In the genomic region with DNA sequence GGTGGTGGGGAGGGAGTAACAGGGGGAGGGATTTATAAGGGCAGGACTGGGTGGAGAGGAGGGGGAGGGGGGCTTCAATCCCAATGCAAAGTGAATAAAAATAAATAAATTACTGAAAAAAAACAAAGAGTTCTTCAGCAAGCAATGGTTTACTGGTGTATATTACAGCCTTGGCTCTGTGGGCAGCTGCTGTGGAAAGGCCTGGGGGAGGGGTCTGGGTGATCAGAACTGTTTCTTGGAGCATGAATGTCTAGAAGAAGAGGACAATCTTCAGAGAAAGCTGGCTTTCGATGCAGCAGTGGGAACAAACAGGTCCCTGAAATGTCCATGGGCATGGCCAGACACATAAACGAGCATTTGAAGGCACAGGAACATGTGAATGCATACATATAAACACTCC, we compare ENCODE assay signal across 7 mouse cellular contexts. TPM values are rescaled to one million over a fixed set of nuclear protein-coding genes. Genes with fewer than 3 reads are reported as not detected.
DNase-seq lines count a peak whose midpoint lies in the region; ATAC-seq lines count a peak whose summit lies in the region.
"Not testable (repeated sequence)": the region's sequence is repeated elsewhere in the genome, so short reads cannot be mapped to it uniquely, and the experiment has no call there.

No protein-coding gene starts in this region.

- H3K9ac ChIP-seq in embryonic facial prominence, embryonic 14.5 days (ENCODE audit: low read depth, low read length); heart, embryonic 12.5 days; hindbrain, embryonic 16.5 days (ENCODE audit: low read depth, low read length); kidney, embryonic 16.5 days (replicated peaks; ENCODE audit: low read length); lung, embryonic 16.5 days (ENCODE audit: low read length); neural tube, embryonic 14.5 days (replicated peaks; ENCODE audit: low read depth, low read length): not testable (repeated sequence)
- H3K9ac ChIP-seq in liver, embryonic 11.5 days (ENCODE audit: low read depth, low read length), result peak overlapping the region; percentile 68; the same call in 1 of the 2 replicates

- peak overlapping the region; percentile 51; the same call in 1 of the 2 replicates for H3K4me2 ChIP-seq in embryonic facial prominence, embryonic 14.5 days (ENCODE audit: low read depth, low read length)
- H3K4me2 ChIP-seq in heart, embryonic 12.5 days, result peak overlapping the region; percentile 79; the same call in 1 of the 2 replicates
- H3K4me2 ChIP-seq in hindbrain, embryonic 16.5 days (ENCODE audit: low read length), result peak overlapping the region; percentile 55
- H3K4me2 ChIP-seq in kidney, embryonic 16.5 days (replicated peaks; ENCODE audit: low read depth, low read length), result peak overlapping the region; percentile 49
- H3K4me2 ChIP-seq in liver, embryonic 11.5 days, result peak overlapping the region; percentile 73
- peak overlapping the region; percentile 62; the same call in 1 of the 2 replicates for H3K4me2 ChIP-seq in lung, embryonic 16.5 days (ENCODE audit: low read depth, low read length)
- H3K4me2 ChIP-seq in neural tube, embryonic 14.5 days (ENCODE audit: low read depth, low read length), result not testable (repeated sequence)

- peak; percentile 56; the same call in 1 of the 2 replicates for ATAC-seq in embryonic facial prominence, embryonic 14.5 days (ENCODE audit: low read depth)
- ATAC-seq in heart, embryonic 12.5 days (ENCODE audit: insufficient number of reproducible peaks, low FRiP score); hindbrain, embryonic 16.5 days; kidney, embryonic 16.5 days (ENCODE audit: low FRiP score, low TSS enrichment); liver, embryonic 11.5 days (replicated peaks; ENCODE audit: low FRiP score): not testable (repeated sequence)
- ATAC-seq in lung, embryonic 16.5 days (ENCODE audit: low read depth), result 0 out of 2 replicates have a peak, but pooled peaks have one; percentile 10
- ATAC-seq in neural tube, embryonic 14.5 days (ENCODE audit: low read depth), result 0 out of 2 replicates have a peak, but pooled peaks have one; percentile 2

- H3K4me1 ChIP-seq in embryonic facial prominence, embryonic 14.5 days (ENCODE audit: control insufficient read depth, insufficient read depth, low read length); hindbrain, embryonic 16.5 days (ENCODE audit: control insufficient read depth, insufficient read depth, low read depth, low read length); neural tube, embryonic 14.5 days (ENCODE audit: control insufficient read depth, insufficient read depth, low read length): not testable (repeated sequence)
- peaks cover 28% of the 10 kb centered on the region for H3K4me1 ChIP-seq in heart, embryonic 12.5 days (replicated peaks)
- peaks cover 11% of the 10 kb centered on the region for H3K4me1 ChIP-seq in kidney, embryonic 16.5 days (ENCODE audit: insufficient read depth, low read length)
- peaks cover 24% of the 10 kb centered on the region for H3K4me1 ChIP-seq in liver, embryonic 11.5 days (replicated peaks; ENCODE audit: control insufficient read depth, insufficient read depth, low read length)
- H3K4me1 ChIP-seq in lung, embryonic 16.5 days (replicated peaks; ENCODE audit: control insufficient read depth, insufficient read depth, low read length), result peaks cover 12% of the 10 kb centered on the region

- WGBS in embryonic facial prominence, embryonic 14.5 days, result 55% methylated on average over 2 of the region's 2 CpGs
- 61% methylated on average over 2 of the region's 2 CpGs for WGBS in heart, embryonic 12.5 days
- 67% methylated on average over 2 of the region's 2 CpGs for WGBS in hindbrain, embryonic 16.5 days
- WGBS in kidney, embryonic 16.5 days, result 32% methylated on average over 2 of the region's 2 CpGs
- 51% methylated on average over 2 of the region's 2 CpGs for WGBS in liver, embryonic 11.5 days
- 21% methylated on average over 2 of the region's 2 CpGs for WGBS in lung, embryonic 16.5 days
- 68% methylated on average over 2 of the region's 2 CpGs for WGBS in neural tube, embryonic 14.5 days

- H3K36me3 ChIP-seq in embryonic facial prominence, embryonic 14.5 days (ENCODE audit: control insufficient read depth, insufficient read depth, low read length); heart, embryonic 12.5 days; hindbrain, embryonic 16.5 days (ENCODE audit: control insufficient read depth, insufficient read depth, low read length); kidney, embryonic 16.5 days (ENCODE audit: insufficient read depth, low read length); liver, embryonic 11.5 days (ENCODE audit: control insufficient read depth, insufficient read depth, low read length); lung, embryonic 16.5 days (ENCODE audit: control insufficient read depth, insufficient read depth, low read length); neural tube, embryonic 14.5 days (ENCODE audit: control insufficient read depth, insufficient read depth, low read length): not testable (repeated sequence)

- not testable (repeated sequence) for H3K27me3 ChIP-seq in embryonic facial prominence, embryonic 14.5 days (replicated peaks; ENCODE audit: control insufficient read depth, insufficient read depth, low read length); heart, embryonic 12.5 days (replicated peaks); hindbrain, embryonic 16.5 days (replicated peaks; ENCODE audit: control insufficient read depth, insufficient read depth, low read length); kidney, embryonic 16.5 days (ENCODE audit: insufficient read depth, low read length); liver, embryonic 11.5 days (replicated peaks; ENCODE audit: control insufficient read depth, insufficient read depth, low read length); lung, embryonic 16.5 days (ENCODE audit: control insufficient read depth, insufficient read depth, low read depth, low read length); neural tube, embryonic 14.5 days (ENCODE audit: control insufficient read depth, insufficient read depth, low read length)

- DNase-seq in embryonic facial prominence, embryonic 14.5 days (ENCODE audit: low spot score), result not testable (repeated sequence)
- DNase-seq in liver, embryonic 11.5 days (ENCODE audit: low spot score), result peak; percentile 37

- not testable (repeated sequence) for H3K9me3 ChIP-seq in embryonic facial prominence, embryonic 14.5 days (ENCODE audit: control insufficient read depth, low read length); heart, embryonic 12.5 days (replicated peaks); hindbrain, embryonic 16.5 days (ENCODE audit: control insufficient read depth, low read length); kidney, embryonic 16.5 days (ENCODE audit: low read length); liver, embryonic 11.5 days (ENCODE audit: control insufficient read depth, low read length); lung, embryonic 16.5 days (ENCODE audit: control insufficient read depth, low read length); neural tube, embryonic 14.5 days (ENCODE audit: control insufficient read depth, low read length)

- H3K27ac ChIP-seq in embryonic facial prominence, embryonic 14.5 days (replicated peaks; ENCODE audit: low read depth, low read length), result peak overlapping the region; percentile 77
- peak overlapping the region; percentile 65; the same call in 1 of the 2 replicates for H3K27ac ChIP-seq in heart, embryonic 12.5 days (ENCODE audit: poor library complexity, severe bottlenecking)
- peak overlapping the region; percentile 23; the same call in 1 of the 2 replicates for H3K27ac ChIP-seq in hindbrain, embryonic 16.5 days (ENCODE audit: low read depth, low read length)
- H3K27ac ChIP-seq in kidney, embryonic 16.5 days (ENCODE audit: low read length), result peak overlapping the region; percentile 95
- peak overlapping the region; percentile 86 for H3K27ac ChIP-seq in liver, embryonic 11.5 days (ENCODE audit: low read depth, low read length)
- peak overlapping the region; percentile 98 for H3K27ac ChIP-seq in lung, embryonic 16.5 days (ENCODE audit: low read length)
- not testable (repeated sequence) for H3K27ac ChIP-seq in neural tube, embryonic 14.5 days (ENCODE audit: low read depth, low read length)

- not testable (repeated sequence) for H3K4me3 ChIP-seq in embryonic facial prominence, embryonic 14.5 days (ENCODE audit: low read depth, low read length); heart, embryonic 12.5 days; hindbrain, embryonic 16.5 days (ENCODE audit: low read length); kidney, embryonic 16.5 days (ENCODE audit: low read length); liver, embryonic 11.5 days (ENCODE audit: low read depth, low read length); lung, embryonic 16.5 days (ENCODE audit: low read length); neural tube, embryonic 14.5 days (ENCODE audit: low read depth, low read length)

RNA-seq across cellular contexts. Expression of a gene that starts 0.6 kb away (rescaled TPM):
- polyA plus RNA-seq in embryonic facial prominence, embryonic 14.5 days (2014; fragmentation: Nextera tagmentation; extraction: Ambion mirVana), result 38.7 and 41.0 TPM in 2 replicates
- polyA plus RNA-seq in heart, embryonic 12.5 days (2016; fragmentation: Nextera tagmentation; extraction: Ambion mirVana), result 42.3 and 43.9 TPM in 2 replicates
- polyA plus RNA-seq in hindbrain, embryonic 16.5 days (2015; fragmentation: Nextera tagmentation; extraction: Ambion mirVana), result 18.1 and 23.5 TPM in 2 replicates
- 88.7 and 105 TPM in 2 replicates for polyA plus RNA-seq in kidney, embryonic 16.5 days (2015; fragmentation: Nextera tagmentation; extraction: Ambion mirVana)
- 68.2 and 82.0 TPM in 2 replicates for polyA plus RNA-seq in liver, embryonic 11.5 days (2014; fragmentation: Nextera tagmentation; extraction: Ambion mirVana)
- 341 and 430 TPM in 2 replicates for polyA plus RNA-seq in lung, embryonic 16.5 days (2015; fragmentation: Nextera tagmentation; extraction: Ambion mirVana)
- polyA plus RNA-seq in neural tube, embryonic 14.5 days (2014; fragmentation: Nextera tagmentation; extraction: Ambion mirVana), result 11.9 TPM in 2 replicates

RNA-seq across cellular contexts. Expression of a gene that starts 21.6 kb away (rescaled TPM):
- polyA plus RNA-seq in embryonic facial prominence, embryonic 14.5 days (2014; fragmentation: Nextera tagmentation; extraction: Ambion mirVana), result 10.2 and 12.5 TPM in 2 replicates
- 8.7 and 9.5 TPM in 2 replicates for polyA plus RNA-seq in heart, embryonic 12.5 days (2016; fragmentation: Nextera tagmentation; extraction: Ambion mirVana)
- 6.1 and 7.1 TPM in 2 replicates for polyA plus RNA-seq in hindbrain, embryonic 16.5 days (2015; fragmentation: Nextera tagmentation; extraction: Ambion mirVana)
- polyA plus RNA-seq in kidney, embryonic 16.5 days (2015; fragmentation: Nextera tagmentation; extraction: Ambion mirVana), result 10.0 and 10.5 TPM in 2 replicates
- polyA plus RNA-seq in liver, embryonic 11.5 days (2014; fragmentation: Nextera tagmentation; extraction: Ambion mirVana), result 4.5 and 4.9 TPM in 2 replicates
- 8.9 and 10.0 TPM in 2 replicates for polyA plus RNA-seq in lung, embryonic 16.5 days (2015; fragmentation: Nextera tagmentation; extraction: Ambion mirVana)
- 8.9 and 9.4 TPM in 2 replicates for polyA plus RNA-seq in neural tube, embryonic 14.5 days (2014; fragmentation: Nextera tagmentation; extraction: Ambion mirVana)

RNA-seq across cellular contexts. Expression of a gene that starts 42.3 kb away (rescaled TPM):
- polyA plus RNA-seq in embryonic facial prominence, embryonic 14.5 days (2014; fragmentation: Nextera tagmentation; extraction: Ambion mirVana), result 26.5 and 28.2 TPM in 2 replicates
- polyA plus RNA-seq in heart, embryonic 12.5 days (2016; fragmentation: Nextera tagmentation; extraction: Ambion mirVana), result 18.0 and 20.3 TPM in 2 replicates
- polyA plus RNA-seq in hindbrain, embryonic 16.5 days (2015; fragmentation: Nextera tagmentation; extraction: Ambion mirVana), result 22.1 and 26.2 TPM in 2 replicates
- 25.0 and 30.3 TPM in 2 replicates for polyA plus RNA-seq in kidney, embryonic 16.5 days (2015; fragmentation: Nextera tagmentation; extraction: Ambion mirVana)
- polyA plus RNA-seq in liver, embryonic 11.5 days (2014; fragmentation: Nextera tagmentation; extraction: Ambion mirVana), result 17.0 and 20.5 TPM in 2 replicates
- polyA plus RNA-seq in lung, embryonic 16.5 days (2015; fragmentation: Nextera tagmentation; extraction: Ambion mirVana), result 25.1 and 25.7 TPM in 2 replicates
- polyA plus RNA-seq in neural tube, embryonic 14.5 days (2014; fragmentation: Nextera tagmentation; extraction: Ambion mirVana), result 23.8 and 26.7 TPM in 2 replicates

RNA-seq across cellular contexts. Expression of a gene that starts 45.5 kb away (rescaled TPM):
- polyA plus RNA-seq in embryonic facial prominence, embryonic 14.5 days (2014; fragmentation: Nextera tagmentation; extraction: Ambion mirVana), result 351 and 365 TPM in 2 replicates
- 232 and 235 TPM in 2 replicates for polyA plus RNA-seq in heart, embryonic 12.5 days (2016; fragmentation: Nextera tagmentation; extraction: Ambion mirVana)
- polyA plus RNA-seq in hindbrain, embryonic 16.5 days (2015; fragmentation: Nextera tagmentation; extraction: Ambion mirVana), result 358 and 373 TPM in 2 replicates
- polyA plus RNA-seq in kidney, embryonic 16.5 days (2015; fragmentation: Nextera tagmentation; extraction: Ambion mirVana), result 341 and 366 TPM in 2 replicates
- 342 and 349 TPM in 2 replicates for polyA plus RNA-seq in liver, embryonic 11.5 days (2014; fragmentation: Nextera tagmentation; extraction: Ambion mirVana)
- polyA plus RNA-seq in lung, embryonic 16.5 days (2015; fragmentation: Nextera tagmentation; extraction: Ambion mirVana), result 306 and 339 TPM in 2 replicates
- polyA plus RNA-seq in neural tube, embryonic 14.5 days (2014; fragmentation: Nextera tagmentation; extraction: Ambion mirVana), result 344 and 394 TPM in 2 replicates
